Mouse (Mus musculus) hindbrain, embryonic 11.5 days (tissue): ENCODE results near the gene Kcnt2. TPM values are rescaled to one million over a fixed set of nuclear protein-coding genes. Genes with fewer than 3 reads are reported as not detected.

ENCODE experiments used
- ATAC-seq: fragments of 200-750 bp; cut with Nextera tagmentation; 2 replicates; pipeline ENCODE4 v1.8.0; 2017; ENCODE audit warnings: mild to moderate bottlenecking, moderate TSS enrichment, moderate library complexity; ENCODE audit not compliant: low FRiP score
- DNase-seq: peaks from one replicate; pipeline ENCODE4 v3.0.0-alpha.2; 2015; ENCODE audit warnings: low spot score
- H3K27ac ChIP-seq: fragments of 300-500 bp; sonication (generic); 2 replicates; pipeline ENCODE4 v1.5.1; 2014; ENCODE audit warnings: mild to moderate bottlenecking, low read depth, low read length
- H3K27me3 ChIP-seq: fragments of 300-500 bp; sonication (generic); 2 replicates; pipeline ENCODE4 v1.6.1; 2014; ENCODE audit warnings: mild to moderate bottlenecking, low read length, moderate library complexity, mixed read lengths; ENCODE audit not compliant: control insufficient read depth, insufficient read depth
- H3K36me3 ChIP-seq: fragments of 300-500 bp; sonication (generic); 2 replicates; pipeline ENCODE4 v1.6.1; 2014; ENCODE audit warnings: mild to moderate bottlenecking, low read length, moderate library complexity, mixed read lengths; ENCODE audit not compliant: control insufficient read depth, insufficient read depth
- H3K4me1 ChIP-seq: fragments of 300-500 bp; sonication (generic); replicated peaks from 2 replicates; pipeline ENCODE4 v1.6.1; 2014; ENCODE audit warnings: low read length, mixed read lengths; ENCODE audit not compliant: control insufficient read depth, insufficient read depth
- H3K4me2 ChIP-seq: fragments of 300-500 bp; sonication (generic); replicated peaks from 2 replicates; pipeline ENCODE4 v1.6.1; 2014; ENCODE audit warnings: mild to moderate bottlenecking, low read depth, low read length
- H3K4me3 ChIP-seq: fragments of 300-500 bp; sonication (generic); 2 replicates; pipeline ENCODE4 v1.5.1; 2014; ENCODE audit warnings: low read depth, low read length
- H3K9ac ChIP-seq: fragments of 300-500 bp; sonication (generic); 2 replicates; pipeline ENCODE4 v1.6.1; 2014; ENCODE audit warnings: low read depth, low read length
- H3K9me3 ChIP-seq: fragments of 300-500 bp; sonication (generic); 2 replicates; pipeline ENCODE4 v1.6.1; 2016; ENCODE audit warnings: low read length; ENCODE audit not compliant: control insufficient read depth
- WGBS: fragments of 180-500 bp; shearing (Covaris S2); extraction: QIAGEN DNeasy Blood & Tissue Kit; methylation state at CpG from one replicate; pipeline ENCODE4 v1.1.7; 2014; 5-methylcytosine and 5-hydroxymethylcytosine counted together
- polyA plus RNA-seq: library from polyadenylated mRNA; unstranded; fragments of >200 nt; fragmentation: Nextera tagmentation; extraction: Ambion mirVana; gene quantifications from 2 replicates; pipeline ENCODE4 v1.2.1, GENCODE M21; 2014

Gene Kcnt2
- polyA plus RNA-seq, 1 experiment from 2014 or later, result 1.6 TPM

DNA sequence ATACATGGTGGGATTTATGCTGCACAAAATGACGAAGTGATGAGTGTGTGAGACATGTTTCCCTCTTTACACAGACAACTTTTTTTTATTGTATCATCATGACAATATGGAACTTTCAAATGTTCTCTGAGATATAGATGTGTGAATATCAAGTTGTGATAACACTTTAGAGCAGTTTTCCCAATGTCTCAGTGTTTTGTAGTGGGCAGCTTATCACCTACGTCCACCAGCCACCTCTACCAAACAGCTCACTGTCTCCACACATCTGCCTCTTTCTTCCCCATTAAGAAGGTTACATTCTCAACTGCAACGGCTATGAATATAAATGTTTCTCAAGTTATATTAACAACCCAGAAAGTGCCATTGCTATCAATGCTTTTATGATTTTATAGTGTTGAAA is 27.7 kb downstream of the Kcnt2 start:
- H3K36me3 ChIP-seq, result no peaks in the 10 kb centered on the region
- H3K27me3 ChIP-seq, result no peaks in the 10 kb centered on the region
- H3K9ac ChIP-seq, result no peak overlapping the region
- no peak overlapping the region for H3K27ac ChIP-seq
- H3K9me3 ChIP-seq, result no peaks in the 10 kb centered on the region
- DNase-seq (no peak), ATAC-seq (no peak)
- 90% methylated on average over 3 of the region's 3 CpGs for WGBS
- H3K4me3 ChIP-seq, result no peak overlapping the region
- no peaks in the 10 kb centered on the region for H3K4me1 ChIP-seq
- H3K4me2 ChIP-seq, result no peak overlapping the region

DNA sequence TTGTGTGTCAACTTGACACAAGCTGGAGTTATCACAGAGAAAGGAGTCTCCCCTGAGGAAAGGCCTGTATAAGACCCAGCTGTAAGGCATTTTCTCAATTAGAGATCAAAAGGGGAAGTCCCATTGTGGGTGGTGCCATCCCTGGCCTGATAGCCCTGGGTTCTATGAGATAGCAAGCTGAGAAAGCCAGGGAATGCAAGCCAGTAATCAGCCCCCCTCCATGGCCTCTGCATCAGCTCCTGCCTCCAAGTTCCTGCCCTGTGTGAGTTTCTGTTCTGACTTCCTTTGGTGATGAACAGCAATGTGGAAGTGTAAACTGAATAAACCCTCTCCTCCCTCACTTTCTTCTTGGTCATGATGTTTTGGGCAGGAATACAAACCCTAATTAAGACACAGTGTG is 29.9 kb downstream of the Kcnt2 start:
- Histone ChIP-seq H3K36me3 (no peaks in the 10 kb centered on the region), H3K4me3 (no peak overlapping the region), H3K4me2 (no peak overlapping the region), H3K9ac (no peak overlapping the region), H3K4me1 (no peaks in the 10 kb centered on the region), H3K9me3 (no peaks in the 10 kb centered on the region), H3K27ac (no peak overlapping the region), H3K27me3 (no peaks in the 10 kb centered on the region)
- ATAC-seq (no peak), DNase-seq (no peak)

GRCm38 (mm10) chr1:140293140-140293539 is 47.2 kb downstream of the Kcnt2 start:
- H3K36me3 ChIP-seq, result no peaks in the 10 kb centered on the region
- H3K9me3 ChIP-seq, result no peaks in the 10 kb centered on the region
- H3K4me2 ChIP-seq, result no peak overlapping the region
- H3K27me3 ChIP-seq, result no peaks in the 10 kb centered on the region
- no peak overlapping the region for H3K9ac ChIP-seq
- WGBS, result 67% methylated on average over 3 of the region's 3 CpGs
- DNase-seq (no peak), ATAC-seq (0 out of 2 replicates have a peak, but pooled peaks have one; percentile 40)
- H3K4me3 ChIP-seq, result no peak overlapping the region
- H3K27ac ChIP-seq, result no peak overlapping the region
- no peaks in the 10 kb centered on the region for H3K4me1 ChIP-seq

DNA sequence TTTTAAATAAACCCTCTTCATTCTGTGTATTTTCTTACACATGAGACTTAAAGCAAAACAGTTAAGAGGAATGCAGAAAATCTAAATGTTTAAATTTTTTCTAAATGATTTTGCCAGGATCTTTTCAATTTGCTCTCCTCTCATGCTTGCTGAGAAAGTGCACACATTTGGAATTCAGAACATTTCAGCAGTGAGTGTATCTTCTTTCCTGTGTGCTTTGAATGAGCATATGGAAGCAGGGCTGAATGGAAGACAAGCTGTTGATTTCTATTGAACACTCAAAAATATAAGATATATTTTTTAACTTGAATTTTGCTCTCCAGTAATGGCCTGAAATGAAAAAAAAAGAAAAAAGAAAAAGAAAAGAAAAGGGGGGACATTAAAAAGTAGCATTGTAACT is 49.5 kb downstream of the Kcnt2 start:
- H3K9me3 ChIP-seq, result no peaks in the 10 kb centered on the region
- DNase-seq (no peak), ATAC-seq (no peak)
- no peak overlapping the region for H3K4me3 ChIP-seq
- no peak overlapping the region for H3K4me2 ChIP-seq
- no peaks in the 10 kb centered on the region for H3K36me3 ChIP-seq
- H3K9ac ChIP-seq, result no peak overlapping the region
- no peaks in the 10 kb centered on the region for H3K27me3 ChIP-seq
- no peaks in the 10 kb centered on the region for H3K4me1 ChIP-seq
- no peak overlapping the region for H3K27ac ChIP-seq

DNA sequence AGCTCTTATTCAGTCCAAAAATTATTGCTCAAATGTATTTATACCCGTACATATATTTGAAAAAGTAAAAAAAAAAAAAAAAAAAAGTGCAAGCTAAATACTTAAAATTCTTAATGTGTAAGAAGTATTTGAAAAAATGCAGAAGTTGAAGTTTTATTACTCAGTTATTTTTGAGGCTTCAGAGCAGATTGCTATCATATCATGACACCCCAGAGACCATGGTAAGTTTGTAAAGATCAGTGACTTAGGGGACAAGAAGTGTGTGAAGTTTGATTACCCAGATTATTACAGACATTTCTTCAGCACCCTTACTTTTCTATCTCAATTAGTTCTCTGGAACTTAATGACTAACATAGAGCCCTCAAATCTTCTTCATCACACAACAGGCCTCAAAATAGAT is 58.3 kb downstream of the Kcnt2 start:
- no peak overlapping the region for H3K27ac ChIP-seq
- no peak overlapping the region for H3K9ac ChIP-seq
- H3K4me3 ChIP-seq, result no peak overlapping the region
- no peaks in the 10 kb centered on the region for H3K9me3 ChIP-seq
- H3K4me1 ChIP-seq, result no peaks in the 10 kb centered on the region
- 97% methylated on average over 1 of the region's 1 CpGs for WGBS
- no peaks in the 10 kb centered on the region for H3K36me3 ChIP-seq
- DNase-seq (no peak), ATAC-seq (no peak)
- no peak overlapping the region for H3K4me2 ChIP-seq
- H3K27me3 ChIP-seq, result no peaks in the 10 kb centered on the region

- Histone ChIP-seq H3K4me3 (no peak overlapping the region), H3K9me3 (no peaks in the 10 kb centered on the region), H3K9ac (no peak overlapping the region), H3K36me3 (no peaks in the 10 kb centered on the region), H3K4me2 (no peak overlapping the region), H3K27me3 (no peaks in the 10 kb centered on the region), H3K27ac (no peak overlapping the region), H3K4me1 (no peaks in the 10 kb centered on the region)
- no peak for ATAC-seq
- DNase-seq, result no peak
Observed at GRCm38 (mm10) chr1:140305344-140305743, 59.4 kb downstream of the Kcnt2 start.

- DNase-seq, result no peak
- H3K36me3 ChIP-seq, result no peaks in the 10 kb centered on the region
- no peaks in the 10 kb centered on the region for H3K27me3 ChIP-seq
- no peaks in the 10 kb centered on the region for H3K9me3 ChIP-seq
- no peak overlapping the region for H3K4me3 ChIP-seq
- H3K27ac ChIP-seq, result no peak overlapping the region
- H3K4me2 ChIP-seq, result no peak overlapping the region
- no peak for ATAC-seq
- no peaks in the 10 kb centered on the region for H3K4me1 ChIP-seq
- no peak overlapping the region for H3K9ac ChIP-seq
- WGBS, result 89% methylated on average over 2 of the region's 2 CpGs
Observed at GRCm38 (mm10) chr1:140306339-140306738, 60.4 kb downstream of the Kcnt2 start.

DNA sequence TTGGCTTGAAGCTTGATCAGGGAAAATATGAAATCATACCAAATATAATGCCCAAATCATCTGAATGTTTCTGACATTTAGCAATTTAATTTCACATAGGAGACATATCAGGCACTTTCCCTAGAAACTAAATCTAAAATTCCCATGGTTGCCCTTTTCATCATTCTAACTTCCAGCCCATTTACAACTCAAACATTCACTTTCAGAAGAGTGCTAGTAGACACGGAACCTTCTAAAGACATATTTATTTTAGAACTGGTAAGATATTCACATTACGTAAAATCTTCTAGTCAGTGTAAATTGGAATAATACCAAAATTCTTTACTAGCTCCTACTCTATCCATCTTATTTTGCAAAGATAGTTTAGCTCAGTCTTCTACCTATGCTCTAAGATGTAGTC is 64.8 kb downstream of the Kcnt2 start:
- Histone ChIP-seq H3K4me3 (no peak overlapping the region), H3K27me3 (no peaks in the 10 kb centered on the region), H3K36me3 (no peaks in the 10 kb centered on the region), H3K9me3 (no peaks in the 10 kb centered on the region), H3K27ac (no peak overlapping the region), H3K4me1 (no peaks in the 10 kb centered on the region), H3K9ac (no peak overlapping the region), H3K4me2 (no peak overlapping the region)
- WGBS, result 96% methylated on average over 2 of the region's 2 CpGs
- ATAC-seq, result no peak
- DNase-seq, result no peak

GRCm38 (mm10) chr1:140325088-140325487 is 79.1 kb downstream of the Kcnt2 start:
- Histone ChIP-seq H3K4me3 (no peak overlapping the region), H3K27ac (no peak overlapping the region), H3K27me3 (no peaks in the 10 kb centered on the region), H3K9ac (no peak overlapping the region), H3K4me2 (no peak overlapping the region), H3K9me3 (no peaks in the 10 kb centered on the region), H3K36me3 (no peaks in the 10 kb centered on the region), H3K4me1 (no peaks in the 10 kb centered on the region)
- WGBS, result 90% methylated on average over 3 of the region's 3 CpGs
- ATAC-seq (no peak), DNase-seq (no peak)
